In genomic region chr12:104447056-104447455, GRCm38 (mm10) we compare ENCODE assay signal across 14 mouse cellular contexts. TPM values are rescaled to one million over a fixed set of nuclear protein-coding genes. Genes with fewer than 3 reads are reported as not detected.
DNase-seq lines count a peak whose midpoint lies in the region; ATAC-seq lines count a peak whose summit lies in the region.
"Not testable (repeated sequence)": the region's sequence is repeated elsewhere in the genome, so short reads cannot be mapped to it uniquely, and the experiment has no call there.
"Had no signal": no experiment of that assay in that cellular context is flagged by ENCODE, and none has a peak within 500 bp of the region (broad histone marks: within the 10 kb centered on the region; RNA-seq: fewer than 3 reads in every experiment).

No protein-coding gene starts in this region.

- not testable (repeated sequence) for H3K27ac ChIP-seq in embryonic facial prominence, embryonic 11.5 days (replicated peaks; ENCODE audit: low read depth, low read length); embryonic facial prominence, embryonic 14.5 days (replicated peaks; ENCODE audit: low read depth, low read length); midbrain, embryonic 11.5 days (ENCODE audit: low read depth, low read length)
- H3K27ac ChIP-seq in limb, embryonic 10.5 days = 0 out of 2 replicates have a peak overlapping the region, but pooled peaks have one; percentile 8

- H3K4me1 ChIP-seq in embryonic facial prominence, embryonic 11.5 days (ENCODE audit: control insufficient read depth, insufficient read depth, low read length); embryonic facial prominence, embryonic 14.5 days (ENCODE audit: control insufficient read depth, insufficient read depth, low read length); midbrain, embryonic 11.5 days (ENCODE audit: control insufficient read depth, insufficient read depth, low read length): not testable (repeated sequence)
- peaks cover 29% of the 10 kb centered on the region for H3K4me1 ChIP-seq in limb, embryonic 10.5 days

- peak; percentile 40 for DNase-seq in embryo, embryonic 11 days
- DNase-seq in embryonic facial prominence, embryonic 11.5 days (ENCODE audit: low spot score) = peak; percentile 73
- not testable (repeated sequence) for DNase-seq in embryonic facial prominence, embryonic 14.5 days (ENCODE audit: low spot score); midbrain, embryonic 11.5 days (ENCODE audit: low spot score, missing footprints)
- DNase-seq in limb, embryonic 10.5 days (ENCODE audit: low spot score) = peak; percentile 53

- H3K36me3 ChIP-seq in embryonic facial prominence, embryonic 11.5 days (replicated peaks; ENCODE audit: control insufficient read depth, insufficient read depth, low read depth, low read length); embryonic facial prominence, embryonic 14.5 days (ENCODE audit: control insufficient read depth, insufficient read depth, low read length); limb, embryonic 10.5 days; midbrain, embryonic 11.5 days (ENCODE audit: control insufficient read depth, insufficient read depth, low read length): not testable (repeated sequence)

- ATAC-seq in embryonic facial prominence, embryonic 11.5 days (replicated peaks; ENCODE audit: insufficient number of reproducible peaks, low FRiP score, low TSS enrichment, low read depth); embryonic facial prominence, embryonic 14.5 days (ENCODE audit: low read depth): not testable (repeated sequence)
- 0 out of 2 replicates have a peak, but pooled peaks have one; percentile 17 for ATAC-seq in midbrain, embryonic 11.5 days (ENCODE audit: low FRiP score)

- H3K4me2 ChIP-seq in embryonic facial prominence, embryonic 11.5 days (ENCODE audit: low read depth, low read length); midbrain, embryonic 11.5 days: not testable (repeated sequence)
- 0 out of 2 replicates have a peak overlapping the region, but pooled peaks have one; percentile 25 for H3K4me2 ChIP-seq in embryonic facial prominence, embryonic 14.5 days (ENCODE audit: low read depth, low read length)

- H3K9me3 ChIP-seq in embryonic facial prominence, embryonic 11.5 days (replicated peaks; ENCODE audit: control insufficient read depth, low read length); embryonic facial prominence, embryonic 14.5 days (ENCODE audit: control insufficient read depth, low read length); limb, embryonic 10.5 days (replicated peaks); midbrain, embryonic 11.5 days (ENCODE audit: control insufficient read depth, low read length): not testable (repeated sequence)

- H3K27me3 ChIP-seq in embryonic facial prominence, embryonic 11.5 days (ENCODE audit: control insufficient read depth, insufficient read depth, low read length); embryonic facial prominence, embryonic 14.5 days (replicated peaks; ENCODE audit: control insufficient read depth, insufficient read depth, low read length); midbrain, embryonic 11.5 days (ENCODE audit: control insufficient read depth, insufficient read depth, low read length): not testable (repeated sequence)
- H3K27me3 ChIP-seq in limb, embryonic 10.5 days (ENCODE audit: low read depth, poor library complexity, severe bottlenecking) = peaks cover 39% of the 10 kb centered on the region

- not testable (repeated sequence) for H3K9ac ChIP-seq in embryonic facial prominence, embryonic 11.5 days (replicated peaks; ENCODE audit: low read length); embryonic facial prominence, embryonic 14.5 days (ENCODE audit: low read depth, low read length); midbrain, embryonic 11.5 days (ENCODE audit: low read length)

- H3K4me3 ChIP-seq in embryonic facial prominence, embryonic 11.5 days (ENCODE audit: low read depth, low read length); embryonic facial prominence, embryonic 14.5 days (ENCODE audit: low read depth, low read length); limb, embryonic 10.5 days; midbrain, embryonic 11.5 days (ENCODE audit: low read depth, low read length): not testable (repeated sequence)

- WGBS in embryonic facial prominence, embryonic 11.5 days = 48% methylated on average over 25 of the region's 25 CpGs
- 51% methylated on average over 25 of the region's 25 CpGs for WGBS in embryonic facial prominence, embryonic 14.5 days
- WGBS in limb, embryonic 10.5 days = 57% methylated on average over 25 of the region's 25 CpGs
- WGBS in midbrain, embryonic 11.5 days = 88% methylated on average over 25 of the region's 25 CpGs

RNA-seq across cellular contexts. Expression of gene Gsc, which starts 26.1 kb away (rescaled TPM):
- 30.3 and 34.6 TPM in 2 replicates for polyA plus RNA-seq in embryonic facial prominence, embryonic 11.5 days (2014; fragmentation: Nextera tagmentation; extraction: Ambion mirVana)
- 12.4 and 12.5 TPM in 2 replicates for polyA plus RNA-seq in embryonic facial prominence, embryonic 14.5 days (2014; fragmentation: Nextera tagmentation; extraction: Ambion mirVana)
- polyA plus RNA-seq in limb, embryonic 10.5 days (2016; fragmentation: Nextera tagmentation; extraction: Ambion mirVana) = 20.1 and 34.2 TPM in 2 replicates
- polyA plus RNA-seq in midbrain, embryonic 11.5 days (2014; fragmentation: Nextera tagmentation; extraction: Ambion mirVana) = 0.17 and 0.59 TPM in 2 replicates
- polyA plus RNA-seq: activated CD4-positive, CD25-positive, alpha-beta regulatory T cell, adult 4 months; CD4-positive, CD25-positive, alpha-beta regulatory T cell, adult 4 months; cerebellum, adult 2 months; cortical plate, adult 2 months; forebrain, embryonic 13.5 days; forebrain, postnatal 0 days; G1E had no signal

RNA-seq across cellular contexts. Expression of gene Serpina3n, which starts 40.5 kb away (rescaled TPM):
- polyA plus RNA-seq in embryonic facial prominence, embryonic 11.5 days (2014; fragmentation: Nextera tagmentation; extraction: Ambion mirVana) = 0.10 and 0.13 TPM in 2 replicates
- polyA plus RNA-seq in embryonic facial prominence, embryonic 14.5 days (2014; fragmentation: Nextera tagmentation; extraction: Ambion mirVana) = 0.60 and 0.63 TPM in 2 replicates
- polyA plus RNA-seq in limb, embryonic 10.5 days (2016; fragmentation: Nextera tagmentation; extraction: Ambion mirVana) = not detected in 2 replicates
- not detected in 2 replicates for polyA plus RNA-seq in midbrain, embryonic 11.5 days (2014; fragmentation: Nextera tagmentation; extraction: Ambion mirVana)
- polyA plus RNA-seq: activated CD4-positive, CD25-positive, alpha-beta regulatory T cell, adult 4 months; CD4-positive, CD25-positive, alpha-beta regulatory T cell, adult 4 months; forebrain, embryonic 11.5 days; forebrain, embryonic 13.5 days; forebrain, embryonic 15.5 days; G1E had no signal
